Mouse (Mus musculus) testis, adult 2 months (tissue): ENCODE measurements at regions not wholly inside any gene's neighbourhood (a gene's known extent, or its start where the extent isn't known, plus 50 kb on each side); places are given as distances from the start of the nearest gene placed in this dataset.

ENCODE experiments used
- CTCF ChIP-seq: fragments of 200-500 bp; IDR thresholded peaks from 2 replicates; pipeline ENCODE4 v1.5.1; 2012; ENCODE audit warnings: low read depth, mild to moderate bottlenecking, inconsistent platforms, low read length, moderate library complexity; ENCODE audit not compliant: control insufficient read depth, insufficient read depth, insufficient replicate concordance
- POLR2A ChIP-seq: fragments of 200-500 bp; IDR thresholded peaks from 2 replicates; pipeline ENCODE4 v1.6.1; 2012; ENCODE audit warnings: low read depth, mild to moderate bottlenecking, inconsistent platforms, low read length, moderate library complexity; ENCODE audit not compliant: control insufficient read depth

- no peak for TF ChIP-seq CTCF
- no peak for TF ChIP-seq POLR2A
These were observed 65.7 kb upstream of the Ephb1 start for GRCm38 (mm10) chr9:102420196-102420595.
